Mouse (Mus musculus) cerebellum, adult 8-10 months (tissue): ENCODE measurements around the gene Vmn1r87.

Experiments
- DNase-seq: peaks from one replicate; pipeline ENCODE4 v3.0.0; 2022

Gene Vmn1r87

GRCm38 (mm10) chr7:13140057-13140456 lies at the start of gene Vmn1r87:
TSS of gene Vmn1r87 (minus strand) at chr7:13140157.
- no peak for DNase-seq

GRCm38 (mm10) chr7:13159268-13159667 lies 19.3 kb upstream of the Vmn1r87 start, which contains the start of gene Vmn1r88:
TSS of gene Vmn1r88 (plus strand) at chr7:13159568.
- DNase-seq: no peak

DNA sequence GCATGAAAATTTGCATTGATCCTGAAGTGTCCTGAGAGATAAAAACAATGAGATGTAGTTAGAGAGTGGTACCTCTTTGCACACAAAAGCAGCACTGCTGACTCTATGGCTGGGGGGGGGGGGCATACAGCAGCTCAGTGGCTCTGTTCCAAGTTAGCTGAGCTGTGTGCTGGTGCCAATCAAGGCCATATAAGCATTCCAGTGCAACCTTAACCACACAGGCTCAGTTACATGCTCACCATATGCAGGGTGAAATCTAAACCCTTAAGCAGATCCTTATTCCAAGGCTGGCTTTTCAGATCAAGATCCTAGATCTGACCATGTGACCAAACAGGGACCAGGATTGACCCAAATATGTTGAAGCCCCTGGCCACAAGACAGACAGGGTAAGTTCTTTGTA lies 2.6 kb downstream of the Vmn1r87 start:
- no peak for DNase-seq

DNA sequence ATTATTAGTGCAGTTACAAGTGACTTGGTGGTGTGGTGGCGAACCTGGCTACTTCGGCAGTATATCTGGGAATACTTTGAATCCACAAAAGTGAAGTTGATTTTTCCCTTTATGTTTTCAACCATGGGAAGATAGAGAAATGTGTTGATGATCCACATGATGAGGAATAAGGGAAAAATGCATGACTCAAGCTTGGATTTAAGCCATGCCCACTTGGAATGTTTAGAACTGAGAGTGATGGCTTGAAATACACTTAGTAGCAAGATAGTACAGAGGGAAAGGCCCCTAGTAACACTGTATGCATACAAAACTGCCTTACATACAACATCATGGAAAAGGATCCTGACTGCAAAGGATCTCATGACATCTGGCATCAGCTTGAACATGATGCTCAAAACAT lies 8.1 kb downstream of the Vmn1r87 start:
- DNase-seq: no peak

- peak; percentile 3 for DNase-seq
These were observed 16.3 kb downstream of the Vmn1r87 start for GRCm38 (mm10) chr7:13123554-13124153.

DNA sequence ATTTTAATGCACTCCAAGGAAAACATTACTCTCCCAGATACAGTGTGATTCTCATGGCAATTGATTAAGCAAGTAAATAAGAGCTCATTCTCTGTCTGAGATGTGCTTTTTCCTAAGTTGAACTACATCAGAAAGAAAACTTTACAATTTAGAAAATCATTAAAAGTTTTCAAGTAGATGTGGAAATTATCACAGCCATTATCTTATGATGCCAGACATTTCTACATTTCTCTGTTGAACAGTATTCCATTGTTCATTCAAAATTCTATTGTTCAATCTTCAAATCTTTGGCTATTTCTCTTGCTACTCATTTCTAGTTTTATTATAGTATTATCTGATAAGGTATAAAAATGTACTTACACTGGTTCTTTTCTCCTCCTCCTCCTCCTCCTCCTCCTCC lies 20.1 kb downstream of the Vmn1r87 start, which contains the start of gene Vmn1r86:
TSS of gene Vmn1r86 (minus strand) at position 101 of the 400 bp plus-strand sequence.
- no peak for DNase-seq

GRCm38 (mm10) chr7:13095073-13095472 lies 44.9 kb downstream of the Vmn1r87 start, which contains the start of gene Vmn1r85:
TSS of gene Vmn1r85 (minus strand) at chr7:13095173.
- DNase-seq: no peak
